Mouse (Mus musculus) myocyte (in vitro differentiated cells): ENCODE data around the gene Wdr46.

Experiments
- MAX ChIP-seq: IDR thresholded peaks from one replicate; pipeline ENCODE4 v1.6.1; 2011; ENCODE audit warnings: low read depth, mild to moderate bottlenecking, control low read depth
- POLR2A ChIP-seq: IDR thresholded peaks from one replicate; pipeline ENCODE4 v1.6.1; 2011; ENCODE audit warnings: low read depth, mild to moderate bottlenecking, control low read depth, moderate library complexity; ENCODE audit not compliant: insufficient read length
- TCF12 ChIP-seq: IDR thresholded peaks from one replicate; pipeline ENCODE4 v1.6.1; 2011; ENCODE audit warnings: mild to moderate bottlenecking, control low read depth; ENCODE audit not compliant: poor library complexity, insufficient read depth, severe bottlenecking

- TF ChIP-seq TCF12 (no peak), POLR2A (no peak), MAX (no peak)
Observed at GRCm38 (mm10) chr17:33924577-33925283, 15.7 kb upstream of the Wdr46 start.
